Mouse (Mus musculus) macrophage (primary cell): ENCODE data around the gene Fsd1. TPM values are rescaled to one million over a fixed set of nuclear protein-coding genes. Genes with fewer than 3 reads are reported as not detected.
A peak's percentile ranks its signal among the peaks of the same experiment; 100 is the strongest.

Experiments used
- H3K27ac ChIP-seq: fragments of 350-480 bp; formaldehyde crosslinking; 2 replicates; pipeline ENCODE4 v1.9.0; 2021
- H3K36me3 ChIP-seq: fragments of 350-480 bp; formaldehyde crosslinking; 2 replicates; pipeline ENCODE4 v1.9.0; 2021; ENCODE audit errors: inconsistent target
- H3K4me3 ChIP-seq: fragments of 350-480 bp; formaldehyde crosslinking; 2 replicates; pipeline ENCODE4 v1.9.0; 2021; ENCODE audit errors: inconsistent target
- H3K79me2 ChIP-seq: fragments of 350-480 bp; formaldehyde crosslinking; 2 replicates; pipeline ENCODE4 v1.9.0; 2021; ENCODE audit errors: inconsistent target
- WGBS: methylation state at CpG from one replicate; pipeline ENCODE4 v1.1.7; 2026; ENCODE audit warnings: inconsistent platforms; ENCODE audit not compliant: missing documents; 5-methylcytosine and 5-hydroxymethylcytosine counted together
- polyA plus RNA-seq: library from polyadenylated mRNA; stranded (reverse); fragments of 250-400 nt; gene quantifications from 3 replicates; pipeline ENCODE4 v1.2.4, GENCODE M21; 2018; ENCODE audit warnings: inconsistent platforms

Gene Fsd1
- polyA plus RNA-seq, 1 experiment from 2014 or later: not detected

DNA sequence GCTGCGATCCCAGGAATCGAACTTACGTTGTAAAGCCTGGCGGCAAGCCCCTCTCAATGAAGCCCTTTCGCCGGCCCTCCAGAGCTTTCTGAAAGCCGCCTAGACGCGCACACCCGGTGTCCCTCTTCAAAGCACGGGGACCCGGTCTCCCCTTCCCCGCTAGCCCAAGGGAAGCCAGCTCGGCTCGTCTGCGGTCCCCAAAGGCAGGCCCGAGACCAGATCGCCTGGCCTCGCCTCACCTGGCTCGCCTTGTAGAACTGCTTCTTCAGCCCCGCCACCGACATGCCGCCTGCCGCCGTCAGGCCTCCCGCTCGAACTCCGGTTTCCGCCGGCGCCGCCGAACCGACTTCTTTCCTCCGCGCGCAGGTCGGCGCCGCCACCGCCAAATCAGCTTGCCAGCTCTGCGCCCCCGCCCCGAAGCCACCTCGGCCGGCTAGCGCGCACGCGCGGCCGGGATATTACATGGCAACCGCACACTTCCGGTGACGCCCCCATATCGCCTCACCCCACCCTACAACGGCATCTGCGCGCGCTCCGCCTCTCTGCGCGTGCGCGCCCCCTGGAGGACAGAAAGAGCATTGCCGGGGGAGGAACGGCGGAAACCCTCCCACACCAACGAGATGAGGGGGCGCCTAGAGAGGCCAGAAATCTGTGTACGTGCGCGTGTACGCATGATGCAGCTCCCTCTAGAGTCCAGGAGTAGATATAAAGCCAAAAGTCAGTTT, 50.0 kb downstream of the Fsd1 start, which contains the start of gene Sh3gl1:
TSS of gene Sh3gl1 (minus strand) at position 460 of the 725 bp plus-strand sequence.
- 1% methylated on average over 72 of the region's 74 CpGs for WGBS

DNA sequence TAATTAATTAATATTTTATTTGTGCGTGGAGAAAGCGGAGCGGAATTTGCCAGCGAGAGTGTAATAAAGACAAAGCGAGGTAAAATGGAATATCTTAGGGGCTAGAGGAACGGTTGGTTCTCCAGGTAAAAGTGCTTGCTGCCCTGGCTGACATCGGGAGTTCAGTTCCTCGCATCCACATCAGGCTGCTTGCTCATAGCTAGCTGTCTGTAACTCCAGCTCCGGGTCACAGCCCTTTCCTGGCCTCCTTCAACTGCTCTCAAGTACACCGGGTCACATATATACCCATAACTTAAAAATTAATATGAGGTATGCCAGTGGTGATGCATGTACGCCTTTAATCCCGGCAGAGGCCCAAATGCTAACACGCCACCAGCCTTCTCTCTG, 50.6 kb downstream of the Fsd1 start:
- Histone ChIP-seq H3K27ac (peak overlapping the region; percentile 55), H3K36me3 (no peaks in the 10 kb centered on the region), H3K4me3 (peak overlapping the region; percentile 32), H3K79me2 (peaks cover 59% of the 10 kb centered on the region)
- WGBS: 35% methylated on average over 13 of the region's 13 CpGs

More for the DNA sequence above, 50.0 kb downstream of the Fsd1 start, which contains the start of gene Sh3gl1:
- Histone ChIP-seq H3K36me3 (no peaks in the 10 kb centered on the region), H3K79me2 (peaks cover 59% of the 10 kb centered on the region), H3K27ac (peak within 1 kb of the TSS; percentile 98), H3K4me3 (peak within 1 kb of the TSS; percentile 92)

DNA sequence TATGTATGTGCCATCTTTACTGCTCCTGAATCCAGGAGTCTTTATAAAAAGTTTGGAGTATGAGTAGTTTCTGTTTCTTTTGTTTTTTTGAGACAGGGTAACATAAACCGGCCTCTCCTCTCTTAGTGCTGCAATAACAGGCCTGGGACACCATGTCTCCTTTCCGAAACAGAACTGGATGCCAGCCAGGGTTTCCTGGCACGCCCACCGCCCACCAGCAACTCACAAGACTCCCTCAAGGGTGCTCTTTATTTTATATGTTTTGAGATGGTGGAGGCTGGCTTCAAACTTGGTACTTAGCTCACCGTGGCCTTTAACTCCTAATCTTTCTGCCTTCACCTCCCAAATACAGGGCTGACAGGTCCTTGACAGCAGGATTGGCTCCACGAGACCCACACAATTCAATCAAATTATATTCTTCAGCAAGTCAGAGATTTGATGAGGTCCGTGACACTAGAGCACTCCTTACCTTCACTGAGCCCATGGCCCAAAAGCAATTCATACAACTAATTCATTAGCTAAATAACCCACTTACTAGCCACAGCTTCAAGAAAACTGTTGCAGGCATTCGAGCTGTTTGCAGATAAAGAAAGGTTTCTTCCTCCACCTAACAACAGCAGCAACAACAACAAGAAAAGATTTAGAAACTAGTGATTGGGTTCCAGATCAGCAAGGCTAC, 52.4 kb downstream of the Fsd1 start:
- H3K36me3 ChIP-seq: no peaks in the 10 kb centered on the region
- WGBS: 81% methylated on average over 8 of the region's 8 CpGs
- no peak overlapping the region for H3K27ac ChIP-seq
- H3K4me3 ChIP-seq: no peak overlapping the region
- peaks cover 59% of the 10 kb centered on the region for H3K79me2 ChIP-seq

DNA sequence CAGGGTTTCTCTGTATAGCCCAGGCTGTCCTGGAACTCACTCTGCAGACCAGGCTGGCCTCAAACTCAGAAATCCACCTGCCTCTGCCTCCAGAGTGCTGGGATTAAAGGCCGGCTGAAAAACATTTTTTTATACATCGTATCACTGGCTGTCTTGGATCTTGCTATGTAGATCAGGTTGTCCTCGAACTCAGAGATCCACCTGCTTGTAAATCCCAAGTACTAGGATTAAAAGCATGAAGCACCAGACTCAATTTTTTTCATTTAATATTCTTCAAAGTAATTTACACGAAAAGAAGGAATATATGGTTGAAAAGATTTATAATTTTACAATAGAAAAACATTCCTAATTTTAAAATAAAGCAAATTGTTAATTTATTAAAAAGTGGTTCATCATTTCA, 53.0 kb downstream of the Fsd1 start:
- no peaks in the 10 kb centered on the region for H3K36me3 ChIP-seq
- H3K79me2 ChIP-seq: peaks cover 59% of the 10 kb centered on the region
- H3K27ac ChIP-seq: peak overlapping the region; percentile 46; the same call in 1 of the 2 replicates
- 75% methylated on average over 4 of the region's 4 CpGs for WGBS
- peak overlapping the region; percentile 33 for H3K4me3 ChIP-seq

DNA sequence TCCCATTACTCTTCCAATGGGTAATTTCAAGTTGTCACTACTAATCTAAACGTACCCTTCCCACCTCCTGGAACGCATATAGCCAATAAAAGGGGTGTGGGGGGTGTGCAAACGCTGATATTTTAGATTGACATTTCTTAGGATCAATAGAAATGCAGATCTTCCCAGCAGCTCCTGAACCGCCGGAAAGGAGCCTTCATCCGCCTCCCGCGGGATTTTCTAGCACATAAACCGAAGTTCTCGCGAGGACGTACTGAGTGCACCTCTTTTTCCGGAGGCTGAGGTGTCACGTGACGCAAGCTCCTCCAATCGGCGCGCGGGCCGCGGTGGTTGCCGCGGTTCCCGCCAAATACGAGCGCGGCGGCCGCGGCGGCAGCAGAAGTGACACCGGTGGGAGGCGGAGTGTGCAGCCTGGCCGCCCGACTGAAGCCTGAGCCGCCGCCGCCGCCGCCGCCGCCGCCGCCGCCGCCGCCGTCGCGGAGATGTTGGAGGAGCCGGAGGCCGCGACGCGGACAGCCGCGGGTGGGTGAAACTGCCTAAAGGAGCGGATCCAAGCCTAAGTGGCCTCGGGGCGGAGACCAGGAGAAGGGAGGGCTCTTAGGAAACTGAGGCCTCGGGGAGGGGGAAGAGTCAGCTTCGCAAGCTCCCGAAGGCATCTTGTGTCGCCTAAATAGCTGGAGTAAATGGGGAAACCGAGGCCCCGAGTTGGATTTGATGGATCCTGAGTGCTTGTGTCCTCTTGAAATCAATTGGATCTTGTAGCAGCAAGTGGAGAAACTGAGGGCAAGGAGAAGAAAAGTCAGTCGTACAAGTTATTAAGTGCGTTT, 53.9 kb downstream of the Fsd1 start, which contains the start of gene Chaf1a:
TSS of gene Chaf1a (plus strand) at position 410 of the 827 bp plus-strand sequence.
- Histone ChIP-seq H3K36me3 (no peaks in the 10 kb centered on the region), H3K4me3 (peak within 1 kb of the TSS; percentile 88), H3K79me2 (peaks cover 59% of the 10 kb centered on the region), H3K27ac (peak within 1 kb of the TSS; percentile 60)
- WGBS: under 1% methylated on average over 65 of the region's 68 CpGs

DNA sequence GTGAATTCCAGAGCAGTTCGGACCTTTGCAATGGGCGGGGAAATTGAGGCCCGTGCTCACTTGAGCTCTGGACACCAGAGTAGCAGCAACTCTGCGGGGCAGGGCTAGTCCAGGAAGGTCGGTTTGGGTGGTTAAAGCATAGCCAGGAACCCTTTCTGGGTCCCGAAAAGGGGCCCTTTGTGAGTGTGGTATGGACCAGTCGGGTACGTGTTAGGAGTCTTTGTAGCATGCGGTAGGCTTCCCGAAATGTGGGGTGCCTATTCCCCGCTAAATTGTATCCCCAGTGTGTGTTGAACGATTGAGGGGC, 54.5 kb downstream of the Fsd1 start:
- Histone ChIP-seq H3K79me2 (peaks cover 59% of the 10 kb centered on the region), H3K27ac (peak overlapping the region; percentile 60)
- 2% methylated on average over 12 of the region's 12 CpGs for WGBS

More for the DNA sequence above, 54.5 kb downstream of the Fsd1 start:
- H3K36me3 ChIP-seq: no peaks in the 10 kb centered on the region
- peak overlapping the region; percentile 88 for H3K4me3 ChIP-seq

Other genes starting within 250 kb of the Fsd1 start
- 0.41 to 5.7 TPM (median 2.4 TPM) in 3 replicates for gene Adgre4, start 236.5 kb upstream of the Fsd1 start, polyA plus RNA-seq
- 3.7 to 8.0 TPM (median 5.0 TPM) in 3 replicates for gene Zfp119a, start 107.6 kb upstream of the Fsd1 start, polyA plus RNA-seq
- 5.9 to 12.3 TPM (median 6.4 TPM) in 3 replicates for gene Zfp959, start 94.4 kb upstream of the Fsd1 start, polyA plus RNA-seq
- gene Zfp119b, start 37.0 kb upstream of the Fsd1 start, polyA plus RNA-seq: 4.5 to 7.3 TPM (median 5.6 TPM) in 3 replicates
- gene Ebi3, start 33.9 kb upstream of the Fsd1 start, polyA plus RNA-seq: 47.4 to 91.9 TPM (median 63.3 TPM) in 3 replicates
- gene Yju2, start 27.4 kb upstream of the Fsd1 start, polyA plus RNA-seq: 10.7 to 11.5 TPM (median 10.8 TPM) in 3 replicates
- not detected in 3 replicates for gene Shd, start 16.0 kb upstream of the Fsd1 start, polyA plus RNA-seq
- gene Stap2, start 19.1 kb downstream of the Fsd1 start, polyA plus RNA-seq: 0.22 to 0.28 TPM in 2 of 3 replicates, not detected in the other
- gene Mpnd, start 19.2 kb downstream of the Fsd1 start, polyA plus RNA-seq: 31.2 to 42.2 TPM (median 38.7 TPM) in 3 replicates
- gene Sh3gl1, start 50.1 kb downstream of the Fsd1 start, polyA plus RNA-seq: 33.5 to 87.9 TPM (median 87.4 TPM) in 3 replicates
- 2.5 to 17.1 TPM (median 6.2 TPM) in 3 replicates for gene Chaf1a, start 53.9 kb downstream of the Fsd1 start, polyA plus RNA-seq
- gene Ubxn6, start 88.5 kb downstream of the Fsd1 start, polyA plus RNA-seq: 28.9 to 74.4 TPM (median 41.1 TPM) in 3 replicates
- gene Hdgfl2, start 93.1 kb downstream of the Fsd1 start, polyA plus RNA-seq: 26.3 to 28.1 TPM (median 28.1 TPM) in 3 replicates
- not detected in 3 replicates for gene Plin4, start 123.3 kb downstream of the Fsd1 start, polyA plus RNA-seq
- not detected in 3 replicates for gene Plin5, start 131.1 kb downstream of the Fsd1 start, polyA plus RNA-seq
- gene Lrg1, start 135.5 kb downstream of the Fsd1 start, polyA plus RNA-seq: 0.26 TPM in 1 of 3 replicates, not detected in the others
- 3.0 to 7.1 TPM (median 4.4 TPM) in 3 replicates for gene Sema6b, start 153.8 kb downstream of the Fsd1 start, polyA plus RNA-seq
- 1.2 to 1.7 TPM (median 1.5 TPM) in 3 replicates for gene Tnfaip8l1, start 176.0 kb downstream of the Fsd1 start, polyA plus RNA-seq
- 33.8 to 65.3 TPM (median 50.0 TPM) in 3 replicates for gene Mydgf, start 197.4 kb downstream of the Fsd1 start, polyA plus RNA-seq
- 19.4 to 30.5 TPM (median 30.3 TPM) in 3 replicates for gene Dpp9, start 232.4 kb downstream of the Fsd1 start, polyA plus RNA-seq